10 mouse cellular contexts compared by ENCODE assay signal in genomic region chr3:89377831-89378230, GRCm38 (mm10). TPM values are rescaled to one million over a fixed set of nuclear protein-coding genes. Genes with fewer than 3 reads are reported as not detected.
A peak's percentile ranks its signal among the peaks of the same experiment; 100 is the strongest.
DNase-seq lines count a peak whose midpoint lies in the region; ATAC-seq and TF ChIP-seq lines count a peak whose summit lies in the region.
"Had no signal": no experiment of that assay in that cellular context is flagged by ENCODE, and none has a peak within 500 bp of the region (broad histone marks: within the 10 kb centered on the region; RNA-seq: fewer than 3 reads in every experiment).

No protein-coding gene starts in this region.

- peaks cover 11% of the 10 kb centered on the region; the same call in 1 of the 2 replicates for H3K4me1 ChIP-seq in kidney, embryonic 14.5 days (ENCODE audit: control insufficient read depth, insufficient read depth, low read length)
- peaks cover 6% of the 10 kb centered on the region; the same call in 1 of the 2 replicates for H3K4me1 ChIP-seq in kidney, adult 2 months (ENCODE audit: control insufficient read depth, insufficient read depth, low read length)
- H3K4me1 ChIP-seq in embryonic facial prominence, embryonic 10.5 days = peaks cover 31% of the 10 kb centered on the region
- H3K4me1 ChIP-seq in hindbrain, embryonic 13.5 days (replicated peaks) = peaks cover 22% of the 10 kb centered on the region
- H3K4me1 ChIP-seq in midbrain, embryonic 15.5 days = peaks cover 14% of the 10 kb centered on the region

- no peak for TF ChIP-seq POLR2A in kidney, adult 2 months (IDR thresholded peaks at IDR 0.05; ENCODE audit: low read depth, low read length)

- peak overlapping the region; percentile 88 for H3K4me2 ChIP-seq in kidney, embryonic 14.5 days (replicated peaks; ENCODE audit: low read depth, low read length)
- H3K4me2 ChIP-seq in hindbrain, embryonic 13.5 days = peak overlapping the region; percentile 85; the same call in 1 of the 2 replicates
- H3K4me2 ChIP-seq in midbrain, embryonic 15.5 days = peak overlapping the region; percentile 75

- TF ChIP-seq CTCF in kidney, adult 2 months (conservative IDR thresholded peaks at IDR 0.05; ENCODE audit: insufficient read depth, insufficient read length, low read depth, low read length) = no peak

- H3K27me3 ChIP-seq in kidney, embryonic 14.5 days (ENCODE audit: control insufficient read depth, insufficient read depth, low read length) = no peaks in the 10 kb centered on the region
- no peaks in the 10 kb centered on the region for H3K27me3 ChIP-seq in kidney, adult 2 months (replicated peaks; ENCODE audit: control insufficient read depth, insufficient read depth, low read length)
- H3K27me3 ChIP-seq in embryonic facial prominence, embryonic 10.5 days (replicated peaks; ENCODE audit: low read depth, poor library complexity, severe bottlenecking) = 0 out of 2 replicates have a peak, but pooled peaks cover 3% of the 10 kb centered on the region
- H3K27me3 ChIP-seq in hindbrain, embryonic 13.5 days = peaks cover 4% of the 10 kb centered on the region; the same call in 1 of the 2 replicates
- H3K27me3 ChIP-seq in midbrain, embryonic 15.5 days (replicated peaks) = no peaks in the 10 kb centered on the region
- H3K27me3 ChIP-seq: Patski had no signal

- 80% methylated on average over 4 of the region's 4 CpGs for WGBS in kidney, embryonic 14.5 days
- WGBS in kidney, adult 2 months = 85% methylated on average over 4 of the region's 4 CpGs
- WGBS in embryonic facial prominence, embryonic 10.5 days = 65% methylated on average over 4 of the region's 4 CpGs
- 74% methylated on average over 4 of the region's 4 CpGs for WGBS in hindbrain, embryonic 13.5 days
- 53% methylated on average over 4 of the region's 4 CpGs for WGBS in midbrain, embryonic 15.5 days

- no peak for DNase-seq in kidney, adult 2 months
- DNase-seq in embryonic facial prominence, embryonic 10.5 days (ENCODE audit: low spot score) = no peak
- no peak for DNase-seq in left cerebral cortex, adult 9 months (ENCODE audit: low spot score in 2 of 2)
- no peak for DNase-seq in urinary bladder, adult 2 months (ENCODE audit: low spot score)

- ATAC-seq in kidney, embryonic 14.5 days (ENCODE audit: low FRiP score, low TSS enrichment) = peak; percentile 30
- peak; percentile 4; the same call in 1 of the 2 replicates for ATAC-seq in hindbrain, embryonic 13.5 days (ENCODE audit: low FRiP score)
- ATAC-seq in midbrain, embryonic 15.5 days (replicated peaks) = peak; percentile 25; the same call in 1 of the 2 replicates
- ATAC-seq in cerebellum, adult (ENCODE audit: insufficient number of reproducible peaks, low FRiP score, low TSS enrichment) = no peak
- ATAC-seq: Patski had no signal

- peak overlapping the region; percentile 49; the same call in 1 of the 2 replicates for H3K4me3 ChIP-seq in kidney, embryonic 14.5 days (ENCODE audit: low read length)
- no peak overlapping the region for H3K4me3 ChIP-seq in kidney, adult 2 months (ENCODE audit: insufficient read depth, low read depth, low read length)
- peak overlapping the region; percentile 74 for H3K4me3 ChIP-seq in embryonic facial prominence, embryonic 10.5 days
- H3K4me3 ChIP-seq in hindbrain, embryonic 13.5 days = no peak overlapping the region
- no peak overlapping the region; the same call in 1 of the 2 replicates for H3K4me3 ChIP-seq in midbrain, embryonic 15.5 days

- no peaks in the 10 kb centered on the region; the same call in 1 of the 2 replicates for H3K36me3 ChIP-seq in kidney, embryonic 14.5 days (ENCODE audit: control insufficient read depth, insufficient read depth, low read length)
- 0 out of 2 replicates have a peak, but pooled peaks cover 1% of the 10 kb centered on the region for H3K36me3 ChIP-seq in kidney, adult 2 months (ENCODE audit: control insufficient read depth, insufficient read depth, low read length)
- H3K36me3 ChIP-seq in embryonic facial prominence, embryonic 10.5 days (replicated peaks) = peaks cover 18% of the 10 kb centered on the region
- H3K36me3 ChIP-seq in hindbrain, embryonic 13.5 days = no peaks in the 10 kb centered on the region
- no peaks in the 10 kb centered on the region for H3K36me3 ChIP-seq in midbrain, embryonic 15.5 days (replicated peaks)

- H3K9ac ChIP-seq in kidney, embryonic 14.5 days (ENCODE audit: low read depth, low read length) = no peak overlapping the region
- H3K9ac ChIP-seq in hindbrain, embryonic 13.5 days = 0 out of 2 replicates have a peak overlapping the region, but pooled peaks have one; percentile 80
- H3K9ac ChIP-seq in midbrain, embryonic 15.5 days = no peak overlapping the region

- no peaks in the 10 kb centered on the region for H3K9me3 ChIP-seq in kidney, embryonic 14.5 days (ENCODE audit: control insufficient read depth, low read length)
- H3K9me3 ChIP-seq in embryonic facial prominence, embryonic 10.5 days = no peaks in the 10 kb centered on the region
- no peaks in the 10 kb centered on the region for H3K9me3 ChIP-seq in hindbrain, embryonic 13.5 days
- H3K9me3 ChIP-seq in midbrain, embryonic 15.5 days = no peaks in the 10 kb centered on the region

- H3K27ac ChIP-seq in kidney, embryonic 14.5 days (ENCODE audit: low read depth, low read length) = no peak overlapping the region
- no peak overlapping the region for H3K27ac ChIP-seq in kidney, adult 2 months (ENCODE audit: insufficient read depth, low read depth, low read length)
- peak overlapping the region; percentile 92 for H3K27ac ChIP-seq in embryonic facial prominence, embryonic 10.5 days (replicated peaks)
- no peak overlapping the region for H3K27ac ChIP-seq in hindbrain, embryonic 13.5 days
- no peak overlapping the region for H3K27ac ChIP-seq in midbrain, embryonic 15.5 days

RNA-seq across cellular contexts. Expression of gene Dcst1, which starts 12.8 kb away (rescaled TPM):
- polyA plus RNA-seq in kidney, embryonic 14.5 days (2014; fragmentation: Nextera tagmentation; extraction: Ambion mirVana) = 0.63 and 1.5 TPM in 2 replicates
- polyA plus RNA-seq in kidney, adult 2 months (2012; rRNA removed) = 1.8 and 2.2 TPM in 2 replicates
- 0.20 and 0.47 TPM in 2 replicates for polyA plus RNA-seq in embryonic facial prominence, embryonic 10.5 days (2016; fragmentation: Nextera tagmentation; extraction: Ambion mirVana)
- polyA plus RNA-seq in hindbrain, embryonic 13.5 days (2015; fragmentation: Nextera tagmentation; extraction: Ambion mirVana) = 1.1 and 1.3 TPM in 2 replicates
- polyA plus RNA-seq in midbrain, embryonic 15.5 days (2015; fragmentation: Nextera tagmentation; extraction: Ambion mirVana) = 0.89 and 0.99 TPM in 2 replicates
- 0.07 and 0.33 TPM in 2 replicates for polyA plus RNA-seq in urinary bladder, adult 2 months (2012; rRNA removed)

RNA-seq across cellular contexts. Expression of gene Dcst2, which starts 16.1 kb away (rescaled TPM):
- polyA plus RNA-seq in kidney, embryonic 14.5 days (2014; fragmentation: Nextera tagmentation; extraction: Ambion mirVana) = 0.18 and 0.30 TPM in 2 replicates
- 0.38 and 0.41 TPM in 2 replicates for polyA plus RNA-seq in kidney, adult 2 months (2012; rRNA removed)
- 0.09 and 0.15 TPM in 2 replicates for polyA plus RNA-seq in embryonic facial prominence, embryonic 10.5 days (2016; fragmentation: Nextera tagmentation; extraction: Ambion mirVana)
- polyA plus RNA-seq in hindbrain, embryonic 13.5 days (2015; fragmentation: Nextera tagmentation; extraction: Ambion mirVana) = 0.14 and 0.17 TPM in 2 replicates
- 0.14 and 0.17 TPM in 2 replicates for polyA plus RNA-seq in midbrain, embryonic 15.5 days (2015; fragmentation: Nextera tagmentation; extraction: Ambion mirVana)
- 0.24 and 0.41 TPM in 2 replicates for polyA plus RNA-seq in urinary bladder, adult 2 months (2012; rRNA removed)

RNA-seq across cellular contexts. Expression of gene Zbtb7b, which starts 16.7 kb away (rescaled TPM):
- 1.8 and 2.2 TPM in 2 replicates for polyA plus RNA-seq in kidney, embryonic 14.5 days (2014; fragmentation: Nextera tagmentation; extraction: Ambion mirVana)
- polyA plus RNA-seq in kidney, adult 2 months (2012; rRNA removed) = 54.3 and 58.8 TPM in 2 replicates
- polyA plus RNA-seq in embryonic facial prominence, embryonic 10.5 days (2016; fragmentation: Nextera tagmentation; extraction: Ambion mirVana) = 0.98 and 1.2 TPM in 2 replicates
- 0.70 and 0.73 TPM in 2 replicates for polyA plus RNA-seq in hindbrain, embryonic 13.5 days (2015; fragmentation: Nextera tagmentation; extraction: Ambion mirVana)
- polyA plus RNA-seq in midbrain, embryonic 15.5 days (2015; fragmentation: Nextera tagmentation; extraction: Ambion mirVana) = 0.59 and 0.64 TPM in 2 replicates
- 36.4 and 39.5 TPM in 2 replicates for polyA plus RNA-seq in urinary bladder, adult 2 months (2012; rRNA removed)

RNA-seq across cellular contexts. Expression of gene Lenep, which starts 24.8 kb away (rescaled TPM):
- not detected in 2 replicates for polyA plus RNA-seq in kidney, embryonic 14.5 days (2014; fragmentation: Nextera tagmentation; extraction: Ambion mirVana)
- polyA plus RNA-seq in kidney, adult 2 months (2012; rRNA removed) = 0.15 TPM in 1 of 2 replicates, not detected in the other
- polyA plus RNA-seq in embryonic facial prominence, embryonic 10.5 days (2016; fragmentation: Nextera tagmentation; extraction: Ambion mirVana) = 0.74 TPM in 1 of 2 replicates, not detected in the other
- 1.1 and 1.4 TPM in 2 replicates for polyA plus RNA-seq in hindbrain, embryonic 13.5 days (2015; fragmentation: Nextera tagmentation; extraction: Ambion mirVana)
- 0.22 and 2.3 TPM in 2 replicates for polyA plus RNA-seq in midbrain, embryonic 15.5 days (2015; fragmentation: Nextera tagmentation; extraction: Ambion mirVana)
- polyA plus RNA-seq in urinary bladder, adult 2 months (2012; rRNA removed) = 1.2 and 1.5 TPM in 2 replicates
- polyA plus RNA-seq: Patski; testis, adult 2 months had no signal

RNA-seq across cellular contexts. Expression of gene Adam15, which starts 28.0 kb away (rescaled TPM):
- polyA plus RNA-seq in kidney, embryonic 14.5 days (2014; fragmentation: Nextera tagmentation; extraction: Ambion mirVana) = 35.9 and 47.1 TPM in 2 replicates
- polyA plus RNA-seq in kidney, adult 2 months (2012; rRNA removed) = 95.1 and 111 TPM in 2 replicates
- 30.5 and 34.2 TPM in 2 replicates for polyA plus RNA-seq in embryonic facial prominence, embryonic 10.5 days (2016; fragmentation: Nextera tagmentation; extraction: Ambion mirVana)
- polyA plus RNA-seq in hindbrain, embryonic 13.5 days (2015; fragmentation: Nextera tagmentation; extraction: Ambion mirVana) = 41.5 and 47.0 TPM in 2 replicates
- 59.5 and 62.2 TPM in 2 replicates for polyA plus RNA-seq in midbrain, embryonic 15.5 days (2015; fragmentation: Nextera tagmentation; extraction: Ambion mirVana)
- polyA plus RNA-seq in urinary bladder, adult 2 months (2012; rRNA removed) = 96.1 and 101 TPM in 2 replicates

Comparison
In these comparisons a context has a peak if more than half of its experiments do, and no peak if none do; other contexts are left out.
1. H3K4me3 ChIP-seq: peak in kidney, embryonic 14.5 days (single experiment) and embryonic facial prominence, embryonic 10.5 days (single experiment); none in kidney, adult 2 months (single experiment), hindbrain, embryonic 13.5 days (single experiment) and midbrain, embryonic 15.5 days (single experiment).
2. RNA of gene Zbtb7b, which starts 16.7 kb away (polyA plus RNA-seq): 54.3 to 58.8 TPM in kidney, adult 2 months and 36.4 to 39.5 TPM in urinary bladder, adult 2 months; 1.8 to 2.2 TPM in kidney, embryonic 14.5 days, 0.98 to 1.2 TPM in embryonic facial prominence, embryonic 10.5 days, 0.70 to 0.73 TPM in hindbrain, embryonic 13.5 days and 0.59 to 0.64 TPM in midbrain, embryonic 15.5 days; every median in the first group is over 10 times any median in the second.
3. Peak in every context shown above with its lines, with median percentiles within 50 percentile points of each other: H3K4me2 ChIP-seq.